Mouse (Mus musculus): ENCODE data around the gene Zbtb16.

GRCm38 (mm10) chr9:48761175-48761556 is 74.9 kb downstream of the Zbtb16 start:
- TF ChIP-seq POLR2A (IDR thresholded peaks at IDR 0.05; ENCODE audit: insufficient read length, low read depth) (no peak), TCF3 (IDR thresholded peaks at IDR 0.05; ENCODE audit: insufficient read length, low read depth) (no peak), TCF12 (IDR thresholded peaks at IDR 0.05; ENCODE audit: insufficient read depth, poor library complexity, severe bottlenecking) (no peak), MYOG (IDR thresholded peaks at IDR 0.05; ENCODE audit: control insufficient read depth in 1 of 3, insufficient read depth in 1 of 3, insufficient read length in 2 of 3, low read depth in 2 of 3) (no peak), E2F4 (IDR thresholded peaks at IDR 0.05; ENCODE audit: insufficient read depth) (no peak), MYOD1 (IDR thresholded peaks at IDR 0.05; ENCODE audit: control insufficient read depth in 1 of 3, insufficient read length in 2 of 3, low read depth in 2 of 3) (no peak), USF1 (IDR thresholded peaks at IDR 0.05; ENCODE audit: low read depth) (no peak), MAX (IDR thresholded peaks at IDR 0.05; ENCODE audit: low read depth) (no peak)
